Mouse (Mus musculus): Measurements from ENCODE around the gene Tmem88b. TPM values are rescaled to one million over a fixed set of nuclear protein-coding genes. Genes with fewer than 3 reads are reported as not detected.
A peak's percentile ranks its signal among the peaks of the same experiment; 100 is the strongest.

The Tmem88b gene
- total and polyA plus RNA-seq, 2 experiments from 2014 or later = 2.9 to 4.2 TPM

DNA sequence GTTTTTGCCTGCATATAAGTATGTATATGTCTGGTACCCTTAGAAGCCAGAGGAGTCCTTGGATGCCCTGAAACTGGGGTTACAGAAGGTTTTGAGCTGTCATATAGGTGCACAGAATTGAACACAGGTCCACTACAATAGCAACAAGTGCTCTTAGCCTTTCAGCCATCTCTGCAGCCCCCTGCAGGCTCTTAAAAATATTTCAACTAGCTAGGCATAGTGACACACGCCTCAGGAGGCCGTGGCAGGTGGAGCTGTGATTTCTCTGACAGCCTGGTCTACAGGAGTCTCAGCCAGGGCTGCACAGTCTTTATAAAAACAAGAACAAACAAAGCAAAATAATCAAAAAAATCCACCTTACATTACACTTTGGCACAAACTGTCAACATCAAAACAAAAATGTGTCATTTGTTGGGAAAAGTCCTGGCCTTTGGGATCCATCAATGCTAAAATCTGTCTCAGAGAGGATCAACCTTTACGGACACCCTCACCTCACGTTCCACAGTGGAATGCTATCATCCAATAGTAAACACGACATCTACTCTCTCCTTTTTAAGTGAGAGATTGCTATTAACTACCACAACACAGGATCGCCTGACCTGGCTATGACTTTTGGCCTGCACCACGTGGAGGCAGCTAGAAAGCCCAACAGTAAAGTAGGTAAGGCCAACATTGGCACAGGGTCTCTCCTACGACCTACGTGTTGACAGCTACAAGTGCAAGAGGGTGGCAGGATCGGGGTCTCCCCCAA, 25.6 kb downstream of the Tmem88b start:
- Histone ChIP-seq H3K4me1 (ENCODE audit: control insufficient read depth, insufficient read depth) (peaks cover 36% of the 10 kb centered on the region), H3K4me3 (ENCODE audit: low read depth, low read length) (peak overlapping the region; percentile 66), H3K9me3 (replicated peaks; ENCODE audit: control insufficient read depth, low read length) (no peaks in the 10 kb centered on the region), H3K4me2 (ENCODE audit: low read depth, low read length) (peak overlapping the region; percentile 94), H3K9ac (replicated peaks; ENCODE audit: low read depth, low read length) (peak overlapping the region; percentile 66), H3K27ac (ENCODE audit: low read depth) (peak overlapping the region; percentile 80), H3K27me3 (ENCODE audit: control insufficient read depth, insufficient read depth, low read length) (no peaks in the 10 kb centered on the region), H3K36me3 (replicated peaks; ENCODE audit: control insufficient read depth, insufficient read depth, low read length) (peaks cover 27% of the 10 kb centered on the region)
- DNase-seq (ENCODE audit: low spot score) (peak; percentile 49), ATAC-seq (ENCODE audit: insufficient read depth, low read depth) (peak; percentile 2; the same call in 1 of the 2 replicates)
- TF ChIP-seq EP300 (IDR thresholded peaks at IDR 0.05; ENCODE audit: low read depth) (no peak), CTCF (IDR thresholded peaks at IDR 0.05; ENCODE audit: low read depth) (peak; percentile 37)
- 1% methylated on average over 10 of the region's 10 CpGs for WGBS

DNA sequence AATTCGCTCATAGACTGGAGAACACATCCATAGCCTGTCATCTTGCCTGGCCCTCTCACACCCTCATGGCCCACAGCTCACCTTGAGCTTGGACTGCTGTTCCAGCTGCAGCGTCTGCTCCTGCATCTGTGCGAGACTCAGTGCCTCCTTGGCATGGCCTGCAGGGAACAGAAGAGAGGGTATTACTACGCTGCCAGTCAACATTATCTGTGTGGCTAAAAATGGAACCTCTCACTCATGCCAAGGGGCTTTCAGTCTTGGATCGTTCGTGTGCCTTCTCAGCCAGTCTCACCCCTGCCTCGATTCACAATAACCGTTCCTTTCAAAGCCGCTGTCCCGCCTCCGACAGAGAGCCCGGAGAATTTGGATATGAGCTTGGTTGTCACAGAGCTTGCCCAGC, 28.7 kb downstream of the Tmem88b start:
- Histone ChIP-seq H3K4me3 (ENCODE audit: low read depth, low read length) (0 out of 2 replicates have a peak overlapping the region, but pooled peaks have one; percentile 6), H3K36me3 (replicated peaks; ENCODE audit: control insufficient read depth, insufficient read depth, low read length) (peaks cover 56% of the 10 kb centered on the region), H3K4me2 (ENCODE audit: low read depth, low read length) (peak overlapping the region; percentile 26), H3K9me3 (replicated peaks; ENCODE audit: control insufficient read depth, low read length) (no peaks in the 10 kb centered on the region), H3K9ac (replicated peaks; ENCODE audit: low read depth, low read length) (peak overlapping the region; percentile 18; the same call in 1 of the 2 replicates), H3K27ac (ENCODE audit: low read depth) (peak overlapping the region; percentile 33; the same call in 1 of the 2 replicates), H3K27me3 (ENCODE audit: control insufficient read depth, insufficient read depth, low read length) (no peaks in the 10 kb centered on the region), H3K4me1 (ENCODE audit: control insufficient read depth, insufficient read depth) (peaks cover 36% of the 10 kb centered on the region)
- 49% methylated on average over 12 of the region's 12 CpGs for WGBS
- TF ChIP-seq CTCF (IDR thresholded peaks at IDR 0.05; ENCODE audit: low read depth) (no peak), EP300 (IDR thresholded peaks at IDR 0.05; ENCODE audit: low read depth) (no peak)
- DNase-seq (ENCODE audit: low spot score) (peak; percentile 59), ATAC-seq (ENCODE audit: insufficient read depth, low read depth) (no peak)

DNA sequence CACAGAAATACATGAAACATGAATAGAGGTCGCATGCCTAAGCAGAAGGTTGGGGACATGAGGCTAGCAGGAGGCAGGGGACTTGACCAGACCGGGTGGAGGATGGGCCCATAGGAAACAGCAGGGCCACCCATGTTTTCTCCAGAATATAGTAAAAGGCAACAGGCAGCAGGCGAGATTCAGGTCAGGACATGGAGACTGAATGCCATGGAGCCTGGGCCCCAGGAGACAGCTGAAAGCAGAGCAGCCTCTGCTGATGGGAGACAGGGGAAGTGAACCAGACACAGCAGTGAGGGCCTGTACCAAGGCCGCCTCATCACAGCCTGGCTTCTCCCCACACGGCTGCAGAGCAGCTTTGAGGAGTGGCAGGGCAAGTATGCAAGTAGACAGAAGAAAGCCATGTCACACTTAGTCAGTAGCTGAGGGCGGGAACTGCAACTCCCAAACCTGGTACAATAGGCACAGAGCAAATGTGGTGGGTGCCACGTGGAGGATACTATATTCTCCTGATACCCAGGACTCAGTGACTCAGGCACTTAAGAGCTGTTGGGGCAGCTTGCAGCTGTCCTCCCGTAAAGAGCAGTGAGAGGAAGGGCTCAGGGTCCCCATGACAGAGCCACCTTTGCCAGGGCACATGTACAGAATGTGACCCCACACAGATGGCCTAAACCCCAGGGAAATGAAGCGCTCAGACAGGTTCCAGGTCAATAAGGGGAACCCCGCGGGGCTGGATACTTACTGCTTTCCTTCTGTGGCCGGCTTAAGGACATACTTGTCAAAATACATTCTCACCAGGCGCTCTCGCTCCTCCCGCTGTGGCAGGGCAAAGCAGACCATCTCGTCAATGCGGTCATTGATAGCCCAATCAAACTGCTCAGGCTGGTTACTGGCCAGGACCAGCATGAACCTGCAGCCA, 38.8 kb downstream of the Tmem88b start:
- TF ChIP-seq CTCF (IDR thresholded peaks at IDR 0.05; ENCODE audit: low read depth) = no peak
- no peak for TF ChIP-seq EP300 (IDR thresholded peaks at IDR 0.05; ENCODE audit: low read depth)
- H3K4me1 ChIP-seq (ENCODE audit: control insufficient read depth, insufficient read depth) = no peaks in the 10 kb centered on the region
- no peak overlapping the region for H3K4me3 ChIP-seq (ENCODE audit: low read depth, low read length)
- no peak for ATAC-seq (ENCODE audit: insufficient read depth, low read depth)
- H3K27me3 ChIP-seq (ENCODE audit: control insufficient read depth, insufficient read depth, low read length) = no peaks in the 10 kb centered on the region
- no peak for DNase-seq (ENCODE audit: low spot score)
- H3K4me2 ChIP-seq (ENCODE audit: low read depth, low read length) = no peak overlapping the region
- peaks cover 97% of the 10 kb centered on the region for H3K36me3 ChIP-seq (replicated peaks; ENCODE audit: control insufficient read depth, insufficient read depth, low read length)
- 89% methylated on average over 17 of the region's 17 CpGs for WGBS
- no peak overlapping the region for H3K27ac ChIP-seq (ENCODE audit: low read depth)
- no peak overlapping the region for H3K9ac ChIP-seq (replicated peaks; ENCODE audit: low read depth, low read length)
- H3K9me3 ChIP-seq (replicated peaks; ENCODE audit: control insufficient read depth, low read length) = no peaks in the 10 kb centered on the region

DNA sequence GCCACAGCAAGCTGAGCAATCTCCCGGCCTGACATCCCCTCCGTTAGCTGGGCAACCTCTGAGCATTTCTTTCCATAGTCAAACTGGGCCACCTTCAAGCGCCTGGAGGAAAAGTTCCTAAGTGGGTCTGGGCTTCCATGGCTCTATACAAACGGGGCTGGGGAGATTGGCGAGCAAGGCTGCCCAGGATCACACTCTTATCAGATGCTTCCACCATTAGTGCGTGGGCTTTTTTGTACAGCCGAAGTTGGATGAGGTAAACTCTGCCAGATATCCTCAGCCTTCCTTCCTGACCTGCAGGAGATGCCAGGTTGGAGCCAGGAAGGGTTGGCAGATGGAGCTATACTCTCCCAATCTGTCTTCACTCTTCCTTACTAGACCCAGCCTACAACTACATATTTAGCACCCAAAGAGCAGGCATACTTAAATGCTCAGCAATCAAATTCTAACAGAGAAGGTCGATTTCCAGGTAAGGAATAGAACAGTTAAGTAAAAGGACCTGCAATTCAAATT, 39.6 kb downstream of the Tmem88b start:
- Histone ChIP-seq H3K36me3 (replicated peaks; ENCODE audit: control insufficient read depth, insufficient read depth, low read length) (peaks cover 97% of the 10 kb centered on the region), H3K4me1 (ENCODE audit: control insufficient read depth, insufficient read depth) (no peaks in the 10 kb centered on the region), H3K9me3 (replicated peaks; ENCODE audit: control insufficient read depth, low read length) (no peaks in the 10 kb centered on the region), H3K4me3 (ENCODE audit: low read depth, low read length) (no peak overlapping the region), H3K9ac (replicated peaks; ENCODE audit: low read depth, low read length) (no peak overlapping the region), H3K4me2 (ENCODE audit: low read depth, low read length) (no peak overlapping the region), H3K27me3 (ENCODE audit: control insufficient read depth, insufficient read depth, low read length) (no peaks in the 10 kb centered on the region), H3K27ac (ENCODE audit: low read depth) (no peak overlapping the region)
- no peak for TF ChIP-seq EP300 (IDR thresholded peaks at IDR 0.05; ENCODE audit: low read depth)
- no peak for TF ChIP-seq CTCF (IDR thresholded peaks at IDR 0.05; ENCODE audit: low read depth)
- no peak for ATAC-seq (ENCODE audit: insufficient read depth, low read depth)
- no peak for DNase-seq (ENCODE audit: low spot score)
- 76% methylated on average over 8 of the region's 8 CpGs for WGBS

DNA sequence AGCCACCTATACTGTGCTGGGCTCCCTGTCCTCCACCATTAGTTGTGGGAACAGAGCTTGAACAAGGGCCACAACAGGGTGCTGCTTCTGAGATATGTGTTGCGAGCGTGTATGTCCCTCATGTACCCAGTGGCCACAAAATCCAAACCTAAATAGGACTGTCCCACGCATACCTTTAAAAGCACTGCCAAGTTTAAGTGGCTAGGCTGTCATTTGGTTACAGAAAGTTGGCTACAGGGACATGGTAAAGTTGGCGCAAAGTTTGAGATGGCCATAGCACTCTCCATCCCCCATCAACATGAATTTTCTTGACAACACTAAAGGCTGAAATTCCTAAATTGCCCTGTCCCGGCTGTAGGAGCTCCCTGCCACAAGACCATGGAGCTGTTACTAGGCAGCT, 40.5 kb downstream of the Tmem88b start:
- no peak for TF ChIP-seq EP300 (IDR thresholded peaks at IDR 0.05; ENCODE audit: low read depth)
- TF ChIP-seq CTCF (IDR thresholded peaks at IDR 0.05; ENCODE audit: low read depth) = no peak
- no peak overlapping the region for H3K27ac ChIP-seq (ENCODE audit: low read depth)
- H3K4me2 ChIP-seq (ENCODE audit: low read depth, low read length) = no peak overlapping the region
- 95% methylated on average over 5 of the region's 5 CpGs for WGBS
- no peak overlapping the region for H3K4me3 ChIP-seq (ENCODE audit: low read depth, low read length)
- H3K9me3 ChIP-seq (replicated peaks; ENCODE audit: control insufficient read depth, low read length) = no peaks in the 10 kb centered on the region
- no peak for ATAC-seq (ENCODE audit: insufficient read depth, low read depth)
- H3K4me1 ChIP-seq (ENCODE audit: control insufficient read depth, insufficient read depth) = no peaks in the 10 kb centered on the region
- H3K36me3 ChIP-seq (replicated peaks; ENCODE audit: control insufficient read depth, insufficient read depth, low read length) = peaks cover 97% of the 10 kb centered on the region
- DNase-seq (ENCODE audit: low spot score) = no peak
- no peak overlapping the region for H3K9ac ChIP-seq (replicated peaks; ENCODE audit: low read depth, low read length)
- H3K27me3 ChIP-seq (ENCODE audit: control insufficient read depth, insufficient read depth, low read length) = no peaks in the 10 kb centered on the region

Measured in heart, postnatal 0 days (tissue).